Mouse (Mus musculus) bone marrow, adult 2 months (tissue): ENCODE measurements at regions not wholly inside any gene's neighbourhood (a gene's known extent, or its start where the extent isn't known, plus 50 kb on each side); places are given as distances from the start of the nearest gene placed in this dataset.

ENCODE experiments used
- CTCF ChIP-seq: fragments of 200-500 bp; IDR thresholded peaks from 2 replicates; pipeline ENCODE4 v1.5.1; 2011; ENCODE audit warnings: low read length, control low read depth; ENCODE audit not compliant: control insufficient read depth, insufficient read depth
- POLR2A ChIP-seq: fragments of 200-500 bp; IDR thresholded peaks from 2 replicates; pipeline ENCODE4 v1.6.1; 2011; ENCODE audit warnings: low read depth, mild to moderate bottlenecking, control low read depth, low read length, borderline replicate concordance; ENCODE audit not compliant: control insufficient read depth

DNA sequence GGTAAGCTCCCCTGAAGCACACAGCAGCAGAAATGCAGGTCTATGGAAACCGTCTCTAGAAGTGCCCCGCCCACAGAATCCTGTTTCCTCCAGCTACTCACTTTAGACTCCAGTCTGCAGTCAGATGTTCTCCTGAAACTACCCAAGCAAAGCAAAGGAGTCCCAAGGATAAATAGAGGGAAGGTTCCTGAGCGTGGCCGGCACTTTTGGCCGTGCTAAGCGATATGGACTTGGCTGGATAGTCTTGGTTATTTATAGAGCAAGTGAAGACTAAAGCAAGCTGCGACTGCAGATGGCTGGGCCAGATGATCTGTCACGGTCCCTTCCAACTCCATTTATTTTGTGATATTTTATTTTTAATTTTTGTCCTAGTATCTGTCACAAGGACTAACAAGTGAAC, 373.1 kb upstream of the Slc7a11 start:
- TF ChIP-seq CTCF (no peak), POLR2A (no peak)
